In genomic region chr2:6667611-6668010, GRCm38 (mm10) we compare ENCODE assay signal across 12 mouse cellular contexts.
DNase-seq lines count a peak whose midpoint lies in the region; ATAC-seq and TF ChIP-seq lines count a peak whose summit lies in the region.
"Had no signal": no experiment of that assay in that cellular context is flagged by ENCODE, and none has a peak within 500 bp of the region (broad histone marks: within the 10 kb centered on the region; RNA-seq: fewer than 3 reads in every experiment).

No protein-coding gene starts in this region.

- H3K4me1 ChIP-seq in kidney, embryonic 14.5 days (ENCODE audit: control insufficient read depth, insufficient read depth, low read length), result no peaks in the 10 kb centered on the region
- H3K4me1 ChIP-seq in lung, adult 2 months (ENCODE audit: control insufficient read depth, insufficient read depth, low read length), result no peaks in the 10 kb centered on the region
- H3K4me1 ChIP-seq: embryonic facial prominence, embryonic 13.5 days; liver, embryonic 15.5 days had no signal

- no peaks in the 10 kb centered on the region for H3K36me3 ChIP-seq in kidney, embryonic 14.5 days (ENCODE audit: control insufficient read depth, insufficient read depth, low read length)
- H3K36me3 ChIP-seq: embryonic facial prominence, embryonic 13.5 days; liver, embryonic 15.5 days had no signal

- no peak for TF ChIP-seq CTCF in lung, adult 2 months (IDR thresholded peaks at IDR 0.05; ENCODE audit: insufficient read depth, low read length)

- no peak for DNase-seq in cerebellum, adult 11 months
- no peak for DNase-seq in kidney, postnatal 14 days
- peak; percentile 85 for DNase-seq in brain, adult 2 months (ENCODE audit: low read depth, low spot score)
- peak; percentile 48 for DNase-seq in forelimb bud, embryonic 11.5 days (ENCODE audit: low read depth, low spot score)
- DNase-seq in lung, adult 2 months, result no peak
- DNase-seq: heart, postnatal 10 days had no signal

- H3K4me2 ChIP-seq in kidney, embryonic 14.5 days (replicated peaks; ENCODE audit: low read depth, low read length), result no peak overlapping the region
- H3K4me2 ChIP-seq: embryonic facial prominence, embryonic 13.5 days; liver, embryonic 15.5 days had no signal

- no peak overlapping the region for H3K9ac ChIP-seq in kidney, embryonic 14.5 days (ENCODE audit: low read depth, low read length)
- H3K9ac ChIP-seq: embryonic facial prominence, embryonic 13.5 days; liver, embryonic 15.5 days had no signal

- H3K27me3 ChIP-seq in kidney, embryonic 14.5 days (ENCODE audit: control insufficient read depth, insufficient read depth, low read length), result no peaks in the 10 kb centered on the region
- H3K27me3 ChIP-seq: embryonic facial prominence, embryonic 13.5 days; liver, embryonic 15.5 days had no signal

- H3K9me3 ChIP-seq in kidney, embryonic 14.5 days (ENCODE audit: control insufficient read depth, low read length), result no peaks in the 10 kb centered on the region
- H3K9me3 ChIP-seq: embryonic facial prominence, embryonic 13.5 days; liver, embryonic 15.5 days had no signal

- ATAC-seq in cerebellum, adult (ENCODE audit: insufficient number of reproducible peaks, low FRiP score, low TSS enrichment), result peak; percentile 59
- peak; percentile 64 for ATAC-seq in kidney, embryonic 14.5 days (ENCODE audit: low FRiP score, low TSS enrichment)
- ATAC-seq in CD4-positive, CD25-positive, alpha-beta regulatory T cell, adult 4 months, result no peak
- ATAC-seq: intestine, embryonic 16.5 days had no signal

- WGBS in kidney, embryonic 14.5 days, result 34% methylated on average over 4 of the region's 4 CpGs
- WGBS in lung, adult 2 months, result 82% methylated on average over 4 of the region's 4 CpGs

- H3K27ac ChIP-seq in kidney, embryonic 14.5 days (ENCODE audit: low read depth, low read length), result no peak overlapping the region
- H3K27ac ChIP-seq: embryonic facial prominence, embryonic 13.5 days; liver, embryonic 15.5 days had no signal

- H3K4me3 ChIP-seq in kidney, embryonic 14.5 days (ENCODE audit: low read length), result no peak overlapping the region
- H3K4me3 ChIP-seq in lung, adult 2 months (replicated peaks; ENCODE audit: extremely low read depth, low read depth, low read length), result no peak overlapping the region
- H3K4me3 ChIP-seq: embryonic facial prominence, embryonic 13.5 days; liver, embryonic 15.5 days had no signal

- no peak for TF ChIP-seq POLR2A in lung, adult 2 months (IDR thresholded peaks at IDR 0.05; ENCODE audit: borderline replicate concordance, extremely low read depth, low read depth, low read length)

Comparison
In these comparisons a context has a peak if more than half of its experiments do, and no peak if none do; other contexts are left out.
1. DNase-seq: peak in brain, adult 2 months (single experiment) and forelimb bud, embryonic 11.5 days (single experiment); none in cerebellum, adult 11 months (single experiment), kidney, postnatal 14 days (single experiment) and lung, adult 2 months (single experiment).